Mouse (Mus musculus): ENCODE data around the gene Vrk2.

- TF ChIP-seq MAFK (IDR thresholded peaks at IDR 0.05; ENCODE audit: insufficient read depth, low read depth, low read length) (no peak), CHD2 (IDR thresholded peaks at IDR 0.05; ENCODE audit: low read depth, low read length) (no peak), HCFC1 (IDR thresholded peaks at IDR 0.05; ENCODE audit: borderline replicate concordance, insufficient read depth, low read length) (no peak)
Observed at GRCm38 (mm10) chr11:26437818-26438217, 156.0 kb downstream of the Vrk2 start.
